Mouse (Mus musculus): ENCODE data around the gene Olfr247. TPM values are rescaled to one million over a fixed set of nuclear protein-coding genes. Genes with fewer than 3 reads are reported as not detected.

Gene Olfr247
- polyA plus RNA-seq, 1 experiment from 2014 or later = not detected

DNA sequence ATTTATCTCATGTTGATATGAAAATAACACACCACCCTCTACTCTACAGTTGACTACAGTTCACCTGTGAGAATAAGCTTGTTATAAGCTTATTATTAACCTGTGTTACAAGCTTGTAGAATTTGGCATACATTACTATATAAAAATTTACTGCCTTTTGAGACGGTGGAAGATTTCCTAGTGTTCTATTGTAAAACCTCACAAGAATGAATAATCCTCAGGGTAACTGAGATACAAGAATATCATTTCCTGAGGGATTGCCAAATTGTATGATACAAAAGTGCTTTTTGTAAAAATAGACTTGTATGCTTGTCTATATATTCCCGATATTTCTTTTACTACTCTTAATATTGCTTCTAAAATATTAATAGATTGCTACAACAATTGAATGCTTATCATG is 26.9 kb downstream of the Olfr247 start, which contains the start of gene Olfr818:
Olfr818 (minus strand) TSS at position 101 of the 400 bp plus-strand sequence.
- Histone ChIP-seq H3K27ac (ENCODE audit: low read depth) (no peak within 1 kb of the TSS), H3K27me3 (ENCODE audit: insufficient read depth, low read length) (no peaks in the 10 kb centered on the region), H3K36me3 (replicated peaks; ENCODE audit: insufficient read depth, low read length) (no peaks in the 10 kb centered on the region), H3K9me3 (ENCODE audit: low read length) (no peaks in the 10 kb centered on the region), H3K9ac (replicated peaks) (no peak within 1 kb of the TSS), H3K4me3 (ENCODE audit: low read depth, low read length) (no peak within 1 kb of the TSS), H3K4me2 (ENCODE audit: low read depth, low read length) (no peak within 1 kb of the TSS), H3K4me1 (ENCODE audit: insufficient read depth) (no peaks in the 10 kb centered on the region)
- ATAC-seq = no peak
- WGBS (ENCODE audit: insufficient replicate concordance) = 80% methylated on average over 2 of the region's 2 CpGs
- no peak for TF ChIP-seq EP300 (IDR thresholded peaks at IDR 0.05; ENCODE audit: low read depth)
- TF ChIP-seq CTCF (IDR thresholded peaks at IDR 0.05; ENCODE audit: low read depth) = no peak
- no peak for DNase-seq

Other genes starting within 250 kb of the Olfr247 start
- gene Olfr805, start 246.8 kb downstream of the Olfr247 start, polyA plus RNA-seq (2015; fragmentation: Nextera tagmentation; extraction: Ambion mirVana) = not detected in 2 replicates
- gene Olfr806, start 234.2 kb downstream of the Olfr247 start, polyA plus RNA-seq (2015; fragmentation: Nextera tagmentation; extraction: Ambion mirVana) = not detected in 2 replicates
- not detected in 2 replicates for gene Olfr807, start 218.3 kb downstream of the Olfr247 start, polyA plus RNA-seq (2015; fragmentation: Nextera tagmentation; extraction: Ambion mirVana)
- gene Olfr808, start 210.7 kb downstream of the Olfr247 start, polyA plus RNA-seq (2015; fragmentation: Nextera tagmentation; extraction: Ambion mirVana) = not detected in 2 replicates
- gene Olfr809, start 201.5 kb downstream of the Olfr247 start, polyA plus RNA-seq (2015; fragmentation: Nextera tagmentation; extraction: Ambion mirVana) = not detected in 2 replicates
- not detected in 2 replicates for gene Olfr810, start 181.2 kb downstream of the Olfr247 start, polyA plus RNA-seq (2015; fragmentation: Nextera tagmentation; extraction: Ambion mirVana)
- not detected in 2 replicates for gene Olfr811, start 171.7 kb downstream of the Olfr247 start, polyA plus RNA-seq (2015; fragmentation: Nextera tagmentation; extraction: Ambion mirVana)
- gene Olfr812, start 130.0 kb downstream of the Olfr247 start, polyA plus RNA-seq (2015; fragmentation: Nextera tagmentation; extraction: Ambion mirVana) = not detected in 2 replicates
- not detected in 2 replicates for gene Olfr813, start 120.8 kb downstream of the Olfr247 start, polyA plus RNA-seq (2015; fragmentation: Nextera tagmentation; extraction: Ambion mirVana)
- gene Olfr814, start 96.3 kb downstream of the Olfr247 start, polyA plus RNA-seq (2015; fragmentation: Nextera tagmentation; extraction: Ambion mirVana) = not detected in 2 replicates
- gene Olfr815, start 70.3 kb downstream of the Olfr247 start, polyA plus RNA-seq (2015; fragmentation: Nextera tagmentation; extraction: Ambion mirVana) = not detected in 2 replicates
- not detected in 2 replicates for gene Olfr816, start 60.5 kb downstream of the Olfr247 start, polyA plus RNA-seq (2015; fragmentation: Nextera tagmentation; extraction: Ambion mirVana)
- gene Olfr818, start 27.0 kb downstream of the Olfr247 start, polyA plus RNA-seq (2015; fragmentation: Nextera tagmentation; extraction: Ambion mirVana) = not detected in 2 replicates
- gene Olfr819, start 8.9 kb downstream of the Olfr247 start, polyA plus RNA-seq (2015; fragmentation: Nextera tagmentation; extraction: Ambion mirVana) = not detected in 2 replicates
- not detected in 2 replicates for gene Gm10310, start 8.9 kb upstream of the Olfr247 start, polyA plus RNA-seq (2015; fragmentation: Nextera tagmentation; extraction: Ambion mirVana)
- gene Olfr820, start 36.5 kb upstream of the Olfr247 start, polyA plus RNA-seq (2015; fragmentation: Nextera tagmentation; extraction: Ambion mirVana) = not detected in 2 replicates
- gene Olfr821, start 54.2 kb upstream of the Olfr247 start, polyA plus RNA-seq (2015; fragmentation: Nextera tagmentation; extraction: Ambion mirVana) = not detected in 2 replicates
- gene Olfr822, start 95.1 kb upstream of the Olfr247 start, polyA plus RNA-seq (2015; fragmentation: Nextera tagmentation; extraction: Ambion mirVana) = not detected in 2 replicates
- not detected in 2 replicates for gene Olfr823, start 139.2 kb upstream of the Olfr247 start, polyA plus RNA-seq (2015; fragmentation: Nextera tagmentation; extraction: Ambion mirVana)
- gene Olfr824, start 153.9 kb upstream of the Olfr247 start, polyA plus RNA-seq (2015; fragmentation: Nextera tagmentation; extraction: Ambion mirVana) = 0.02 and 0.04 TPM in 2 replicates
- not detected in 2 replicates for gene Olfr825, start 190.6 kb upstream of the Olfr247 start, polyA plus RNA-seq (2015; fragmentation: Nextera tagmentation; extraction: Ambion mirVana)
- not detected in 2 replicates for gene Olfr826, start 208.0 kb upstream of the Olfr247 start, polyA plus RNA-seq (2015; fragmentation: Nextera tagmentation; extraction: Ambion mirVana)
- gene Olfr827, start 238.3 kb upstream of the Olfr247 start, polyA plus RNA-seq (2015; fragmentation: Nextera tagmentation; extraction: Ambion mirVana) = not detected in 2 replicates